ENCODE assay signal across 9 mouse cellular contexts in the genomic region with DNA sequence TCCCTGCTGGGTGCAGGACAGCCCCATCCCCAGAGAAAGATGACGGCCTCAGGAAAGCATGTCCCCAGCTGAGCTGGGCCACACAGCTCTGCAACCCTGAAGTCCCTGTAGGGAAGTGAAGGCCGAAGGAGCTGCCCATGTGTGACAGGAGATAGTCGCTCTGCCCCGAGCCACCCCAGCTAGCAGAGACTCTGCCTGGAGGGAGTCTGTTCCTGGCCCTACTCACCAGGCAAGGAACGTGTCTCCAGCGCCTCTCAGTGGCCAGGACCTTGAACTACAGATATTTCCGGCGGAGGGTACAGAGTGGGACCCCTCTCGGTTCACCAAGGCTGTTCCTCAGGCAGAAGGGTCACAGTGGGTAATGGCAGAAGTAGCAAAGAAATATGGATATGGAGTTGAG. TPM values are rescaled to one million over a fixed set of nuclear protein-coding genes. Genes with fewer than 3 reads are reported as not detected.
DNase-seq lines count a peak whose midpoint lies in the region; ATAC-seq and TF ChIP-seq lines count a peak whose summit lies in the region.
"Had no signal": no experiment of that assay in that cellular context is flagged by ENCODE, and none has a peak within 500 bp of the region (broad histone marks: within the 10 kb centered on the region; RNA-seq: fewer than 3 reads in every experiment).

No protein-coding gene starts in this region.

- peak; percentile 68 for ATAC-seq in granulocyte monocyte progenitor cell, adult 5-6 weeks (replicated peaks; ENCODE audit: poor library complexity, severe bottlenecking)
- ATAC-seq in kidney, embryonic 15.5 days (replicated peaks; ENCODE audit: low FRiP score): peak; percentile 41; the same call in 1 of the 2 replicates
- ATAC-seq in liver, postnatal 0 days: peak; percentile 30

- 11% methylated on average over 9 of the region's 9 CpGs for WGBS in kidney, embryonic 15.5 days
- WGBS in liver, postnatal 0 days (ENCODE audit: insufficient replicate concordance): 6% methylated on average over 9 of the region's 9 CpGs

- no peaks in the 10 kb centered on the region for H3K36me3 ChIP-seq in kidney, embryonic 15.5 days
- H3K36me3 ChIP-seq in liver, postnatal 0 days (replicated peaks; ENCODE audit: insufficient read depth, low read length): no peaks in the 10 kb centered on the region
- H3K36me3 ChIP-seq: hindbrain, embryonic 15.5 days had no signal

- H3K9ac ChIP-seq in kidney, embryonic 15.5 days: no peak overlapping the region
- no peak overlapping the region for H3K9ac ChIP-seq in liver, postnatal 0 days (replicated peaks)
- H3K9ac ChIP-seq: hindbrain, embryonic 15.5 days had no signal

- H3K9me3 ChIP-seq in kidney, embryonic 15.5 days (replicated peaks): no peaks in the 10 kb centered on the region
- H3K9me3 ChIP-seq in liver, postnatal 0 days (ENCODE audit: low read length): no peaks in the 10 kb centered on the region
- H3K9me3 ChIP-seq: hindbrain, embryonic 15.5 days had no signal

- DNase-seq in spleen, adult 18-20 months: peak; percentile 48 to 63
- DNase-seq in spleen, adult 12 weeks (ENCODE audit: low spot score): no peak
- peak; percentile 19 for DNase-seq in brain, adult 2 months (ENCODE audit: low read depth, low spot score)
- peak; percentile 76 for DNase-seq in liver, postnatal 0 days
- peak; percentile 75 for DNase-seq in ovary, postnatal 36 days (ENCODE audit: low spot score)
- peak; percentile 74 for DNase-seq in urinary bladder, postnatal 25 days (ENCODE audit: low spot score)

- TF ChIP-seq EP300 in liver, postnatal 0 days (IDR thresholded peaks at IDR 0.05; ENCODE audit: low read depth): no peak

- no peak overlapping the region for H3K4me2 ChIP-seq in kidney, embryonic 15.5 days
- H3K4me2 ChIP-seq in liver, postnatal 0 days (ENCODE audit: low read depth, low read length): no peak overlapping the region
- H3K4me2 ChIP-seq: hindbrain, embryonic 15.5 days had no signal

- no peak overlapping the region for H3K27ac ChIP-seq in kidney, embryonic 15.5 days
- no peak overlapping the region for H3K27ac ChIP-seq in liver, postnatal 0 days (ENCODE audit: low read depth)
- H3K27ac ChIP-seq: hindbrain, embryonic 15.5 days had no signal

- H3K4me1 ChIP-seq in kidney, embryonic 15.5 days: peaks cover 33% of the 10 kb centered on the region
- H3K4me1 ChIP-seq in liver, postnatal 0 days (ENCODE audit: insufficient read depth): peaks cover 21% of the 10 kb centered on the region

- H3K4me3 ChIP-seq in kidney, embryonic 15.5 days (replicated peaks): no peak overlapping the region
- H3K4me3 ChIP-seq in liver, postnatal 0 days (ENCODE audit: low read depth, low read length): no peak overlapping the region
- H3K4me3 ChIP-seq: hindbrain, embryonic 15.5 days had no signal

- peak; percentile 95 for TF ChIP-seq CTCF in liver, postnatal 0 days (IDR thresholded peaks at IDR 0.05; ENCODE audit: low read depth)

- peaks cover 28% of the 10 kb centered on the region for H3K27me3 ChIP-seq in kidney, embryonic 15.5 days
- no peaks in the 10 kb centered on the region for H3K27me3 ChIP-seq in liver, postnatal 0 days (ENCODE audit: insufficient read depth, low read length)

RNA-seq across cellular contexts. Expression of a gene that starts 39.9 kb away (rescaled TPM):
- 20.9 and 31.6 TPM in 2 replicates for total RNA-seq in granulocyte monocyte progenitor cell, adult 5-6 weeks (2014; fragmentation: Nextera tagmentation)
- total RNA-seq in granulocyte monocyte progenitor cell, adult 5-6 weeks (2017): 28.7 and 37.3 TPM in 2 replicates
- 57.4 and 71.2 TPM in 2 replicates for polyA plus RNA-seq in kidney, embryonic 15.5 days (2015; fragmentation: Nextera tagmentation; extraction: Ambion mirVana)
- polyA plus RNA-seq in liver, postnatal 0 days (2015; fragmentation: Nextera tagmentation; extraction: Ambion mirVana): 31.4 and 32.4 TPM in 2 replicates
